Mouse (Mus musculus) G1E (cell line): ENCODE measurements at regions not wholly inside any gene's neighbourhood (a gene's known extent, or its start where the extent isn't known, plus 50 kb on each side); places are given as distances from the start of the nearest gene placed in this dataset.

ENCODE experiments used
- CTCF ChIP-seq: IDR thresholded peaks from 2 replicates; pipeline ENCODE4 v1.5.1; 2012; ENCODE audit warnings: low read depth, low read length, inconsistent platforms, mixed read lengths
- GATA1 ChIP-seq: IDR thresholded peaks from 2 replicates; pipeline ENCODE4 v1.6.1; 2012; ENCODE audit warnings: borderline replicate concordance, low read length, inconsistent platforms, mixed read lengths
- POLR2AphosphoS5 ChIP-seq: IDR thresholded peaks from 2 replicates; pipeline ENCODE4 v1.6.1; 2012; ENCODE audit warnings: low read depth, low read length, inconsistent platforms; ENCODE audit not compliant: insufficient replicate concordance

DNA sequence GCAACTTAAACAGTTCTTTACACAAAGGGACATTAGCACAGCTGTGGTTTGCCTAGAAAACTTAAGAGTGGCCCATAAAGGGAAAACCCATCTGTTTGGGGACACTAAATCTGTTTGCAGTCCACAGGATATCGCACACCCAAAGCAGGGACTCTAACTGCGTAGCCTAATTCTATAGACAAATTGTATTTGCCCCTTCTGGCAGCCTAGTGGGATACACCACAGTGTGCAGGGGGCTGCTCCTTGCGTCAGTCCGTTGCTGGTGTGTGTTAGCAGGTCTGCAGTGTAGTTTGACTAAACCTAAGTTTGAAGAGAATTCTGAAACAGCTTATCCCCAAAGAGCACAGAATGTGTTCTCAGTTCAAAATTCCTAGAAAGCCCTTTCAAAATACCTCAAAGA is 484.9 kb upstream of the Kif2a start:
- TF ChIP-seq CTCF (no peak), POLR2AphosphoS5 (no peak), GATA1 (no peak)
